Mouse (Mus musculus) intestine, embryonic 16.5 days (tissue): ENCODE measurements at regions not wholly inside any gene's neighbourhood (a gene's known extent, or its start where the extent isn't known, plus 50 kb on each side); places are given as distances from the start of the nearest gene placed in this dataset.
A peak's percentile ranks its signal among the peaks of the same experiment; 100 is the strongest.

ENCODE experiments used
- ATAC-seq: fragments of 200-750 bp; cut with Nextera tagmentation; 2 replicates; pipeline ENCODE4 v1.8.0; 2017; ENCODE audit warnings: moderate TSS enrichment, moderate library complexity
- H3K27ac ChIP-seq: fragments of 300-500 bp; sonication (generic); 2 replicates; pipeline ENCODE4 v1.5.1; 2014; ENCODE audit warnings: mild to moderate bottlenecking, low read length
- H3K27me3 ChIP-seq: fragments of 300-500 bp; sonication (generic); replicated peaks from 2 replicates; pipeline ENCODE4 v1.6.1; 2014; ENCODE audit warnings: low read length, control low read depth, mixed read lengths; ENCODE audit not compliant: control insufficient read depth, insufficient read depth
- H3K36me3 ChIP-seq: fragments of 300-500 bp; sonication (generic); 2 replicates; pipeline ENCODE4 v1.6.1; 2014; ENCODE audit warnings: low read length, control low read depth; ENCODE audit not compliant: control insufficient read depth, insufficient read depth
- H3K4me1 ChIP-seq: fragments of 300-500 bp; sonication (generic); 2 replicates; pipeline ENCODE4 v1.6.1; 2014; ENCODE audit warnings: low read length, control low read depth, mixed read lengths; ENCODE audit not compliant: control insufficient read depth, insufficient read depth
- H3K4me2 ChIP-seq: fragments of 300-500 bp; sonication (generic); 2 replicates; pipeline ENCODE4 v1.6.1; 2014; ENCODE audit warnings: low read depth, low read length, control low read depth
- H3K4me3 ChIP-seq: fragments of 300-500 bp; sonication (generic); 2 replicates; pipeline ENCODE4 v1.5.1; 2014; ENCODE audit warnings: mild to moderate bottlenecking, low read length
- H3K9ac ChIP-seq: fragments of 300-500 bp; sonication (generic); 2 replicates; pipeline ENCODE4 v1.6.1; 2014; ENCODE audit warnings: low read depth, low read length
- H3K9me3 ChIP-seq: fragments of 300-500 bp; sonication (generic); 2 replicates; pipeline ENCODE4 v1.6.1; 2016; ENCODE audit warnings: low read length, control low read depth; ENCODE audit not compliant: control insufficient read depth
- WGBS: fragments of 180-500 bp; shearing (Covaris S2); extraction: QIAGEN DNeasy Blood & Tissue Kit; methylation state at CpG from one replicate; pipeline ENCODE4 v1.1.7; 2014; 5-methylcytosine and 5-hydroxymethylcytosine counted together

DNA sequence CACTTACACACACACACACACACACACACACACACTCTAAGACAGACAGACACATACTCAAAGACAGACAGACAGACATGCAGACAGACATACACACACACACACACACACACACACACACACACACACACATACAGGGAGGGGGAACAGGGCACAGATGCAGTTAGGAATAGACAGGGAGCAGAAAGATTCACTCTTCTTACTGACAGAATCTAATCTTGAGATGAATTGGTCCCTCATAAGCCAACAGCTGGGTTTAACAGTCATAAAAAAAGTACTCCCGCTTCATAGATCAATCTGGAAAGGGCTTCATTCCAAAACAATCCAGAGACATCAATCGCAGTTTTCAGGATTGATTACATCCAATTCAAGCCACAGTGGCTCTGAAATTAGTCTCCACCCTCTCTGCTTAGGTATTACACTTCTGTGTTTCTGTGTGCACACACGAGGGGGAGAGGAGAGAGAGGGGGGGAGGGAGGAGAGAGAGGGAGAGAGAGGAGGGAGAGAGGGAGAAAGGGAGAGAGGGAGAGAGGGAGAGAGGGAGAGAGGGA is 107.2 kb downstream of the Cavin4 start:
- H3K4me1 ChIP-seq, result peaks cover 7% of the 10 kb centered on the region
- H3K27me3 ChIP-seq, result no peaks in the 10 kb centered on the region
- H3K27ac ChIP-seq, result no peak overlapping the region
- no peak overlapping the region for H3K4me2 ChIP-seq
- WGBS, result 40% methylated on average over 3 of the region's 3 CpGs
- H3K9me3 ChIP-seq, result no peaks in the 10 kb centered on the region
- peak; percentile 4; the same call in 1 of the 2 replicates for ATAC-seq
- H3K9ac ChIP-seq, result no peak overlapping the region
- H3K36me3 ChIP-seq, result no peaks in the 10 kb centered on the region
- H3K4me3 ChIP-seq, result no peak overlapping the region

GRCm38 (mm10) chr4:48770954-48771665 is 107.8 kb downstream of the Cavin4 start:
- peak; percentile 86 for ATAC-seq
- H3K4me1 ChIP-seq, result peaks cover 7% of the 10 kb centered on the region
- 23% methylated on average over 14 of the region's 14 CpGs for WGBS
- H3K4me3 ChIP-seq, result 0 out of 2 replicates have a peak overlapping the region, but pooled peaks have one; percentile 9
- H3K9ac ChIP-seq, result no peak overlapping the region
- peak overlapping the region; percentile 39 for H3K4me2 ChIP-seq
- 0 out of 2 replicates have a peak overlapping the region, but pooled peaks have one; percentile 23 for H3K27ac ChIP-seq
- H3K9me3 ChIP-seq, result no peaks in the 10 kb centered on the region
- no peaks in the 10 kb centered on the region for H3K36me3 ChIP-seq
- H3K27me3 ChIP-seq, result no peaks in the 10 kb centered on the region

GRCm38 (mm10) chr4:48771836-48772235 is 108.5 kb downstream of the Cavin4 start:
- no peak for ATAC-seq
- WGBS, result 64% methylated on average over 8 of the region's 8 CpGs
- no peaks in the 10 kb centered on the region for H3K27me3 ChIP-seq
- no peak overlapping the region for H3K4me3 ChIP-seq
- peaks cover 7% of the 10 kb centered on the region for H3K4me1 ChIP-seq
- no peak overlapping the region for H3K9ac ChIP-seq
- H3K27ac ChIP-seq, result no peak overlapping the region
- H3K36me3 ChIP-seq, result no peaks in the 10 kb centered on the region
- no peak overlapping the region for H3K4me2 ChIP-seq
- H3K9me3 ChIP-seq, result no peaks in the 10 kb centered on the region

DNA sequence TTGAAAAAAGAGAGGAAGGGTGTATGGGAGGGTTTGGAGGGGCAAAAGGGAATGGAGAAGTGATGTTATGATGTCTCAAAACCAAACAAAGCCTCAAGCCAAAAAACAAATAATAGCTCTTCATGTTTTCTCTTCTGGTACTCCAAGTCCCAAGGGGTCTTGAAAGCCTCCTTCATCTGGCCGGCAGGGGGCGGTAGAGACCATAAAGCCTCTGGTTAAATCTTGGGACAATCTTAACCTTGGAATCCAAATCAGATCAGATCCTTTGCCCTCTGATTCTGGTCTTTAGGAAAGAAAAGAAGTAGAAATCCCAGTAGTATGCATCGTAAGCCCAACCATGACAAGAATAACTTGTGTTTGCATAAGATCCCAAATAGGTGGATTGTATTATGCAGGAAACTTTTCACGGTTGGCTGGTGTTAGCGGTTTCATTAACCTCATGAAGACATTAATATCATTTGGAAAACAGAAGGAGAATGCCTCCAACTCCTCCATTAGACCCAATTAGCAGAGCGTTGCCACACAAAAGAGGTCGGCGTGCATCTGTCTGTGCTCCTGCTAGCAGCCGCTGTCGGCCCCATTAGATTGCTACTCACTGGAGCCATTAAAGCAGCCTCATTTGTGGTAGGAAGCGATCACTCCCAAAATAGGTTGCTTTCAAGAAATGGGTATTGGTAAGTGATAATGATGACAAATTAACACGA is 116.0 kb downstream of the Cavin4 start:
- WGBS, result 67% methylated on average over 12 of the region's 12 CpGs
- no peak overlapping the region for H3K4me3 ChIP-seq
- ATAC-seq, result no peak

GRCm38 (mm10) chr4:48779955-48780354 is 116.6 kb downstream of the Cavin4 start:
- Histone ChIP-seq H3K27ac (no peak overlapping the region), H3K27me3 (no peaks in the 10 kb centered on the region)
- ATAC-seq, result no peak

More for the DNA sequence above, 116.0 kb downstream of the Cavin4 start:
- no peak overlapping the region for H3K4me2 ChIP-seq
- no peaks in the 10 kb centered on the region for H3K9me3 ChIP-seq
- H3K27ac ChIP-seq, result no peak overlapping the region
- no peaks in the 10 kb centered on the region for H3K36me3 ChIP-seq
- no peaks in the 10 kb centered on the region for H3K27me3 ChIP-seq
- no peaks in the 10 kb centered on the region for H3K4me1 ChIP-seq
- H3K9ac ChIP-seq, result no peak overlapping the region

GRCm38 (mm10) chr4:48781099-48781498 is 117.8 kb downstream of the Cavin4 start:
- Histone ChIP-seq H3K4me3 (no peak overlapping the region), H3K4me2 (no peak overlapping the region), H3K27ac (no peak overlapping the region), H3K4me1 (no peaks in the 10 kb centered on the region), H3K27me3 (no peaks in the 10 kb centered on the region), H3K36me3 (no peaks in the 10 kb centered on the region), H3K9me3 (no peaks in the 10 kb centered on the region), H3K9ac (no peak overlapping the region)
- ATAC-seq, result no peak
- 70% methylated on average over 4 of the region's 4 CpGs for WGBS

More at GRCm38 (mm10) chr4:48779955-48780354, 116.6 kb downstream of the Cavin4 start:
- H3K4me1 ChIP-seq, result no peaks in the 10 kb centered on the region
- H3K36me3 ChIP-seq, result no peaks in the 10 kb centered on the region
- no peak overlapping the region for H3K9ac ChIP-seq
- H3K4me2 ChIP-seq, result no peak overlapping the region
- H3K9me3 ChIP-seq, result no peaks in the 10 kb centered on the region
- WGBS, result 79% methylated on average over 2 of the region's 2 CpGs
- no peak overlapping the region for H3K4me3 ChIP-seq

- no peaks in the 10 kb centered on the region for H3K27me3 ChIP-seq
- H3K9ac ChIP-seq, result no peak overlapping the region
- WGBS, result 76% methylated on average over 3 of the region's 3 CpGs
- ATAC-seq, result no peak
- no peaks in the 10 kb centered on the region for H3K9me3 ChIP-seq
- no peak overlapping the region for H3K4me3 ChIP-seq
- no peak overlapping the region for H3K27ac ChIP-seq
- H3K36me3 ChIP-seq, result no peaks in the 10 kb centered on the region
- H3K4me2 ChIP-seq, result no peak overlapping the region
- no peaks in the 10 kb centered on the region for H3K4me1 ChIP-seq
Measured at GRCm38 (mm10) chr4:48782686-48783085, 119.4 kb downstream of the Cavin4 start.

GRCm38 (mm10) chr4:48791096-48791495 is 127.8 kb downstream of the Cavin4 start:
- ATAC-seq, result no peak
- WGBS, result 84% methylated on average over 4 of the region's 4 CpGs
- no peak overlapping the region for H3K4me2 ChIP-seq
- H3K4me1 ChIP-seq, result no peaks in the 10 kb centered on the region
- no peak overlapping the region for H3K9ac ChIP-seq
- H3K9me3 ChIP-seq, result no peaks in the 10 kb centered on the region
- H3K27me3 ChIP-seq, result no peaks in the 10 kb centered on the region
- no peaks in the 10 kb centered on the region for H3K36me3 ChIP-seq
- no peak overlapping the region for H3K4me3 ChIP-seq
- H3K27ac ChIP-seq, result no peak overlapping the region

- 63% methylated on average over 3 of the region's 3 CpGs for WGBS
- no peak overlapping the region for H3K4me2 ChIP-seq
- no peak for ATAC-seq
Measured at GRCm38 (mm10) chr4:48803777-48804176, 140.5 kb downstream of the Cavin4 start.

More at GRCm38 (mm10) chr4:48803777-48804176, 140.5 kb downstream of the Cavin4 start:
- Histone ChIP-seq H3K9me3 (no peaks in the 10 kb centered on the region), H3K36me3 (no peaks in the 10 kb centered on the region), H3K4me1 (no peaks in the 10 kb centered on the region), H3K4me3 (no peak overlapping the region), H3K27ac (no peak overlapping the region), H3K27me3 (no peaks in the 10 kb centered on the region), H3K9ac (no peak overlapping the region)
